Mouse (Mus musculus) cortical plate, adult 2 months (tissue): ENCODE data around the gene Zfand3.

ENCODE experiments used
- CTCF ChIP-seq: fragments of 200-500 bp; IDR thresholded peaks from 2 replicates; pipeline ENCODE4 v1.5.1; 2011; ENCODE audit warnings: mild to moderate bottlenecking, control low read depth, low read length; ENCODE audit not compliant: insufficient read depth; ENCODE audit errors: extremely low read depth
- POLR2A ChIP-seq: fragments of 200-500 bp; IDR thresholded peaks from 2 replicates; pipeline ENCODE4 v1.6.1; 2011; ENCODE audit warnings: mild to moderate bottlenecking, low read length, control low read depth; ENCODE audit not compliant: insufficient read depth; ENCODE audit errors: extremely low read depth

DNA sequence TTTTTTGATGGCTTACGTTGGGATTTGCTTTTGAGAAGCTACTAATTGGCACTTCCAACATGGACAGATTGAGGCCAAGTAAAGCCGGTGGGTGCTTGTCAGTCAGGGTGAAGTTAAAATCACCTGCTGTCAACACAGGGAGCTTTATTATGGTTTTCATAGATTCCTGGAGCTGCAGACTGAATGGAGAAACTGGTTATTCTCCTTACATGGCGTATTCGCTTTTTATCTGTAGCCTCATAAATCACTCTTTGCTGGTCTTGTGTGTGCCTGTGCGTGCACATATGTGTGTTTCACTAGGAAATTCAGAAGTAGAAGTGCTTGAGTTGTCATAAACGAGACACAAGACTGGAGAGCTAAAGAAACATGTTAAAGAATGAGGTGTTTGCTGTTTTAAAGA is 15.4 kb downstream of the Zfand3 start:
- no peak for TF ChIP-seq CTCF
- no peak for TF ChIP-seq POLR2A
